Mouse (Mus musculus): Measurements from ENCODE around the gene Fam219a.

GRCm38 (mm10) chr4:41493464-41494116 is 75.7 kb downstream of the Fam219a start:
- no peak for TF ChIP-seq CTCF (conservative IDR thresholded peaks at IDR 0.05; ENCODE audit: low read length)
- no peak for TF ChIP-seq NANOG (IDR thresholded peaks at IDR 0.05; ENCODE audit: borderline replicate concordance, low read length)

Data from E14TG2a.4 (cell line).